Mouse (Mus musculus): ENCODE results near the gene Alox5. TPM values are rescaled to one million over a fixed set of nuclear protein-coding genes. Genes with fewer than 3 reads are reported as not detected.

Alox5 gene
- total and polyA plus RNA-seq, 2 experiments from 2014 or later = 3.9 to 14.1 TPM

DNA sequence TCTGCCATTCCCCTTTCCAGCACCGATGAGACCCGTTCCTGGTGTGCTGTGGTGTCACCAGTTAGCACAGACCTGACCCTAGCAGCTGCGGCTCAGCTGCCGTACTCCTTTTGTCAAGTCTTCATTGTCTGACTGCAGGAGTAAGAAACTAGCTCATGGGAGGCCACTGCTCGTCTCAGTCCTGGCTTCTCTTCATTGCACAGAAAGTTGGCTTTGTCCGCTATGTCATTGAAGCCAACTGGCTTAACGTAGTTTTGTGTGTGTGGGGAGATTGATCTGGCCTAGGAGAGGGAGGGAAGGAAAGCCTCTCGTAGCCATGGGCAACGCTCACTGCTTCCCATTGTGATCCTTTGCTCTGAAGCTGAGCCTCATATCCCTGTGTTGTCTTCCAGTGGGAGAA is 55.7 kb downstream of the Alox5 start:
- H3K36me3 ChIP-seq (replicated peaks; ENCODE audit: control insufficient read depth, insufficient read depth, low read length) = peaks cover 37% of the 10 kb centered on the region
- no peak for ATAC-seq (ENCODE audit: insufficient read depth, low read depth)

DNA sequence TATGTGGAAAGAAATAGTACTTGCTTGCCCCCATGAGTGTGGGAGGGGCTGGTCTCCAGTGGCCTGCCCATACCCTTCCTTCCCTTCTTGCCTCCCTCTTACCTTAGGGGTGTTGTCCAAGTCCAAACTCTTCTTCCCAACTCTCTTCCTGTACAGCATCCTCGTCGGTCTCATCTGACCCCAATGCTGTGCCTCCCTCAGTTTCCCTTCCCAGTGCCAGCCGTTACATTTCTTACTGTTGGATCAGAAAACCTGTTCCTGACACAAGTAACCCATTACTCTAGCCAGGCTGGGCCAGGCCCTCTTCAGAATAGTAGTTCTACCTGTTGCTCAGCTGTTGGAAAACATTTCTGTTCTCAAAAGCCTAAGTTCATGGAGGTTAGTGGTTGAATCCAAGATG is 58.6 kb downstream of the Alox5 start:
- no peak overlapping the region for H3K9ac ChIP-seq (replicated peaks; ENCODE audit: low read depth, low read length)
- no peaks in the 10 kb centered on the region for H3K9me3 ChIP-seq (replicated peaks; ENCODE audit: control insufficient read depth, low read length)
- WGBS = 89% methylated on average over 3 of the region's 3 CpGs
- no peak overlapping the region for H3K27ac ChIP-seq (ENCODE audit: low read depth)
- ATAC-seq (ENCODE audit: insufficient read depth, low read depth) (no peak), DNase-seq (ENCODE audit: low spot score) (no peak)
- no peaks in the 10 kb centered on the region for H3K27me3 ChIP-seq (ENCODE audit: control insufficient read depth, insufficient read depth, low read length)
- no peak overlapping the region for H3K4me3 ChIP-seq (ENCODE audit: low read depth, low read length)
- peaks cover 26% of the 10 kb centered on the region for H3K36me3 ChIP-seq (replicated peaks; ENCODE audit: control insufficient read depth, insufficient read depth, low read length)
- no peak overlapping the region for H3K4me2 ChIP-seq (ENCODE audit: low read depth, low read length)
- H3K4me1 ChIP-seq (ENCODE audit: control insufficient read depth, insufficient read depth) = no peaks in the 10 kb centered on the region
- TF ChIP-seq EP300 (IDR thresholded peaks at IDR 0.05; ENCODE audit: low read depth) = no peak
- no peak for TF ChIP-seq CTCF (IDR thresholded peaks at IDR 0.05; ENCODE audit: low read depth)

More for the DNA sequence above, 55.7 kb downstream of the Alox5 start:
- H3K27ac ChIP-seq (ENCODE audit: low read depth) = no peak overlapping the region
- H3K4me2 ChIP-seq (ENCODE audit: low read depth, low read length) = no peak overlapping the region
- no peaks in the 10 kb centered on the region for H3K9me3 ChIP-seq (replicated peaks; ENCODE audit: control insufficient read depth, low read length)
- no peak for TF ChIP-seq CTCF (IDR thresholded peaks at IDR 0.05; ENCODE audit: low read depth)
- no peak for TF ChIP-seq EP300 (IDR thresholded peaks at IDR 0.05; ENCODE audit: low read depth)
- no peaks in the 10 kb centered on the region for H3K4me1 ChIP-seq (ENCODE audit: control insufficient read depth, insufficient read depth)
- WGBS = 92% methylated on average over 9 of the region's 9 CpGs
- H3K4me3 ChIP-seq (ENCODE audit: low read depth, low read length) = no peak overlapping the region
- H3K27me3 ChIP-seq (ENCODE audit: control insufficient read depth, insufficient read depth, low read length) = no peaks in the 10 kb centered on the region
- no peak for DNase-seq (ENCODE audit: low spot score)
- no peak overlapping the region for H3K9ac ChIP-seq (replicated peaks; ENCODE audit: low read depth, low read length)

DNA sequence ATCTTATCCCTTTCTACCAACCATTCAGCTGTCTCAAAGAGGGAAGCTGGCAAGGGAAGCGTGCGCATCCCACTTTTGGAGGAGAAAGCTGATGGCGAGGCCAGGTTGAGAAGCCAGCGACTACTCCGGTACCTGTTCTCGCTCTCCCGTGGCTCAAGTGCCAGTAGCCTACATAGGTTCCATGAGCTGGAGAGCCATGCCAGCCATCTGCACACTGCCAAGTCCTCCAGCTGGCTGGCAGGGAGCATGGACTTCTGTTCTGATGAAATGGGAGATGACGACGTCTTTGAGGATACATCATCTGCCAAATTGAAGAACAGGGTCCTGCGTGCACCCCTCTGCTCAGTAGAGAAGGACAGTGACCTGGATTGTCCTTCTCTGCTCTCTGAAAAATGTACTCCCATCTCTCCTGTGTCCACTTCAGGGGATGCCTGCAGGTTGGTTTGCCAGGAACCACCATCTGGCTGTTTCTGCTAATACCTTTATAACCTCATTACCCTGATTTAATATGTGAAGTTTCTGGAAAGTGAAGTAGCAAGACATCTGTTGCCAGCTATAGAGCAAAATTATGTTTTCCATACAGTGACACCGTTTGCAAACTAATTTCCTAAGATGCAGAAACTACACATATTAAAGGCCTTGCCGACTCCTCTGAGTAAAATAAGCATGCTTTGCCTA is 59.1 kb downstream of the Alox5 start:
- WGBS = 90% methylated on average over 12 of the region's 12 CpGs
- H3K4me3 ChIP-seq (ENCODE audit: low read depth, low read length) = no peak overlapping the region
- no peaks in the 10 kb centered on the region for H3K4me1 ChIP-seq (ENCODE audit: control insufficient read depth, insufficient read depth)
- TF ChIP-seq CTCF (IDR thresholded peaks at IDR 0.05; ENCODE audit: low read depth) (no peak), EP300 (IDR thresholded peaks at IDR 0.05; ENCODE audit: low read depth) (no peak)
- H3K4me2 ChIP-seq (ENCODE audit: low read depth, low read length) = no peak overlapping the region
- H3K9me3 ChIP-seq (replicated peaks; ENCODE audit: control insufficient read depth, low read length) = no peaks in the 10 kb centered on the region
- H3K36me3 ChIP-seq (replicated peaks; ENCODE audit: control insufficient read depth, insufficient read depth, low read length) = peaks cover 25% of the 10 kb centered on the region; the same call in 1 of the 2 replicates
- H3K9ac ChIP-seq (replicated peaks; ENCODE audit: low read depth, low read length) = no peak overlapping the region
- H3K27ac ChIP-seq (ENCODE audit: low read depth) = no peak overlapping the region
- DNase-seq (ENCODE audit: low spot score) = no peak
- ATAC-seq (ENCODE audit: insufficient read depth, low read depth) = no peak
- H3K27me3 ChIP-seq (ENCODE audit: control insufficient read depth, insufficient read depth, low read length) = no peaks in the 10 kb centered on the region

DNA sequence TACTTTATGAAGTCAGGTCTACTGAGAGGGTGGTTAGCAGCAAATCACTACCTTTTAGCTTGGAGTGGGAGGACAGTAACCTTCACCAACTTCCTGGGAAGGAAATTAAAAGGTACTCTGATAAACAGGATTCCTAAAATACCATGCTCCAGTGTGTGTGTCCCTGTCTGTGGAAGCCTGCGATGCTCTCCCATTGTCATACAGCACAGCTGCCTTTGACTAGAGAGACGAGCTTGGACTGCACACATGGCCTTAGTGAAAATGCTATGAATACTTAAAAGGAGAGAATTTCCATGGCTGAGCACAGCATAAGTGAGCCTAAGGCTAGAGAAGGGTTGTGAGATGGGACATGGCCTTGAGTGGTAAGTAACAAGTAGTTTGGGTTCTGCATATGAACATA is 62.8 kb downstream of the Alox5 start:
- H3K9me3 ChIP-seq (replicated peaks; ENCODE audit: control insufficient read depth, low read length) = no peaks in the 10 kb centered on the region
- peaks cover 10% of the 10 kb centered on the region; the same call in 1 of the 2 replicates for H3K36me3 ChIP-seq (replicated peaks; ENCODE audit: control insufficient read depth, insufficient read depth, low read length)
- H3K27me3 ChIP-seq (ENCODE audit: control insufficient read depth, insufficient read depth, low read length) = no peaks in the 10 kb centered on the region
- DNase-seq (ENCODE audit: low spot score) = no peak
- TF ChIP-seq EP300 (IDR thresholded peaks at IDR 0.05; ENCODE audit: low read depth) (no peak), CTCF (IDR thresholded peaks at IDR 0.05; ENCODE audit: low read depth) (no peak)
- no peak overlapping the region for H3K9ac ChIP-seq (replicated peaks; ENCODE audit: low read depth, low read length)
- no peak overlapping the region for H3K4me3 ChIP-seq (ENCODE audit: low read depth, low read length)
- no peak for ATAC-seq (ENCODE audit: insufficient read depth, low read depth)
- 54% methylated on average over 2 of the region's 2 CpGs for WGBS
- H3K4me1 ChIP-seq (ENCODE audit: control insufficient read depth, insufficient read depth) = no peaks in the 10 kb centered on the region
- H3K4me2 ChIP-seq (ENCODE audit: low read depth, low read length) = no peak overlapping the region
- no peak overlapping the region for H3K27ac ChIP-seq (ENCODE audit: low read depth)

DNA sequence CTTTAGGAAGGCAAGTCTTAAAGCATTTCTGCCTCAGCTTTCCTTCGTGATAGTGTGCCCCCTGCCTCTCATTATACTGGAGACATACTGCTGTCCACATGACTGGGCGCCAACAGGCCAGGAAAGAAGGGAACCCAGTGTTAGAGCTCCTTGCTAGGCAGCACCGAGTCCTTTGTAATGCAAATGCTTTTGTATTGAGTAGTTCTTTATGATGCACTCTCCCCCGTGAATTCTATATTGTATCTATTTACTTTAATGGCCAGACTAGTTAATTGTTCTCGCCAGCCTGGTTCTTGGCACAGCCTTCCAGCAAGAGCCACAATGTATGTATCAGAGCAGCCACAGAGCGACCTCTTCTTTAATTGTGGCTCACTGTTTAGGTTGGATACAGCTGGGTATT is 63.4 kb downstream of the Alox5 start:
- H3K4me2 ChIP-seq (ENCODE audit: low read depth, low read length) = no peak overlapping the region
- no peak for DNase-seq (ENCODE audit: low spot score)
- H3K9ac ChIP-seq (replicated peaks; ENCODE audit: low read depth, low read length) = no peak overlapping the region
- no peaks in the 10 kb centered on the region for H3K9me3 ChIP-seq (replicated peaks; ENCODE audit: control insufficient read depth, low read length)
- H3K27ac ChIP-seq (ENCODE audit: low read depth) = no peak overlapping the region
- H3K4me1 ChIP-seq (ENCODE audit: control insufficient read depth, insufficient read depth) = no peaks in the 10 kb centered on the region
- H3K36me3 ChIP-seq (replicated peaks; ENCODE audit: control insufficient read depth, insufficient read depth, low read length) = peaks cover 9% of the 10 kb centered on the region; the same call in 1 of the 2 replicates
- TF ChIP-seq CTCF (IDR thresholded peaks at IDR 0.05; ENCODE audit: low read depth) (no peak), EP300 (IDR thresholded peaks at IDR 0.05; ENCODE audit: low read depth) (no peak)
- ATAC-seq (ENCODE audit: insufficient read depth, low read depth) = no peak
- 72% methylated on average over 6 of the region's 6 CpGs for WGBS
- H3K27me3 ChIP-seq (ENCODE audit: control insufficient read depth, insufficient read depth, low read length) = no peaks in the 10 kb centered on the region
- H3K4me3 ChIP-seq (ENCODE audit: low read depth, low read length) = no peak overlapping the region
